Comparison of ENCODE assay signal across 21 mouse cellular contexts in genomic region chr1:148808707-148809106, GRCm38 (mm10).
DNase-seq lines count a peak whose midpoint lies in the region; ATAC-seq and TF ChIP-seq lines count a peak whose summit lies in the region.
"Had no signal": no experiment of that assay in that cellular context is flagged by ENCODE, and none has a peak within 500 bp of the region (broad histone marks: within the 10 kb centered on the region; RNA-seq: fewer than 3 reads in every experiment).

No protein-coding gene starts in this region.

- H3K9ac ChIP-seq in liver, postnatal 0 days (replicated peaks): no peak overlapping the region
- H3K9ac ChIP-seq: embryonic facial prominence, embryonic 12.5 days; forebrain, embryonic 15.5 days; heart, embryonic 15.5 days; hindbrain, embryonic 14.5 days had no signal

- no peaks in the 10 kb centered on the region for H3K4me1 ChIP-seq in liver, postnatal 0 days (ENCODE audit: insufficient read depth)
- H3K4me1 ChIP-seq: embryonic facial prominence, embryonic 12.5 days; forebrain, embryonic 15.5 days; heart, embryonic 15.5 days; hindbrain, embryonic 10.5 days had no signal

- no peak overlapping the region for H3K4me2 ChIP-seq in liver, postnatal 0 days (ENCODE audit: low read depth, low read length)
- H3K4me2 ChIP-seq: embryonic facial prominence, embryonic 12.5 days; forebrain, embryonic 15.5 days; heart, embryonic 11.5 days; heart, embryonic 15.5 days; hindbrain, embryonic 14.5 days had no signal

- no peak overlapping the region for H3K4me3 ChIP-seq in liver, postnatal 0 days (ENCODE audit: low read depth, low read length)
- H3K4me3 ChIP-seq: embryonic facial prominence, embryonic 12.5 days; forebrain, embryonic 15.5 days; heart, embryonic 15.5 days; hindbrain, embryonic 10.5 days had no signal

- H3K36me3 ChIP-seq in liver, postnatal 0 days (replicated peaks; ENCODE audit: insufficient read depth, low read length): no peaks in the 10 kb centered on the region
- H3K36me3 ChIP-seq: embryonic facial prominence, embryonic 12.5 days; forebrain, embryonic 15.5 days; G1E; heart, embryonic 15.5 days; hindbrain, embryonic 10.5 days had no signal

- peak; percentile 100 for ATAC-seq in granulocyte monocyte progenitor cell, adult 5-6 weeks (replicated peaks; ENCODE audit: poor library complexity, severe bottlenecking)
- peak; percentile 65 for ATAC-seq in liver, postnatal 0 days
- ATAC-seq: CD4-positive, CD25-positive, alpha-beta regulatory T cell, adult 4 months; forebrain, embryonic 15.5 days had no signal

- DNase-seq in c-Kit-positive CD71-negative TER-119-negative erythroid progenitor cells, embryonic 14.5 days (ENCODE audit: low read depth): peak; percentile 18
- no peak for DNase-seq in liver, postnatal 0 days
- DNase-seq in spleen, postnatal 36 days (ENCODE audit: low spot score in 2 of 2): no peak
- no peak for DNase-seq in adrenal gland, postnatal 10 days
- DNase-seq in left cerebral cortex, postnatal 10 days (ENCODE audit: extremely low spot score in 1 of 2, low spot score in 2 of 2): no peak
- DNase-seq: adrenal gland, adult 8-10 months; B cell, adult 2 months; cerebellum, adult 18-20 months; cerebellum, adult 9-11 months; gastrocnemius, postnatal 36 days; heart, adult 18-20 months; heart, postnatal 14 days had no signal

- H3K27ac ChIP-seq in liver, postnatal 0 days (ENCODE audit: low read depth): no peak overlapping the region
- H3K27ac ChIP-seq: embryonic facial prominence, embryonic 12.5 days; forebrain, embryonic 15.5 days; heart, embryonic 15.5 days; hindbrain, embryonic 10.5 days; hindbrain, embryonic 14.5 days had no signal

- H3K9me3 ChIP-seq in liver, postnatal 0 days (ENCODE audit: low read length): no peaks in the 10 kb centered on the region
- H3K9me3 ChIP-seq: embryonic facial prominence, embryonic 12.5 days; forebrain, embryonic 15.5 days; G1E; heart, embryonic 15.5 days; hindbrain, embryonic 10.5 days had no signal

- intact Hi-C loops in left cerebral cortex, postnatal 10 days (cut with DNase I): no loop called here

- no peaks in the 10 kb centered on the region for H3K27me3 ChIP-seq in liver, postnatal 0 days (ENCODE audit: insufficient read depth, low read length)
- H3K27me3 ChIP-seq: embryonic facial prominence, embryonic 12.5 days; forebrain, embryonic 15.5 days; heart, embryonic 15.5 days had no signal

- no peak for TF ChIP-seq EP300 in liver, postnatal 0 days (IDR thresholded peaks at IDR 0.05; ENCODE audit: low read depth)

- no peak for TF ChIP-seq CTCF in liver, postnatal 0 days (IDR thresholded peaks at IDR 0.05; ENCODE audit: low read depth)
